Mouse (Mus musculus) midbrain, embryonic 14.5 days (tissue): ENCODE data around the gene Zic3. TPM values are rescaled to one million over a fixed set of nuclear protein-coding genes. Genes with fewer than 3 reads are reported as not detected.
A peak's percentile ranks its signal among the peaks of the same experiment; 100 is the strongest.

ENCODE experiments used
- ATAC-seq: fragments of 200-750 bp; cut with Nextera tagmentation; 2 replicates; pipeline ENCODE4 v1.8.0; 2017; ENCODE audit warnings: moderate number of reproducible peaks, moderate library complexity; ENCODE audit not compliant: low FRiP score, low TSS enrichment
- DNase-seq: peaks from one replicate; pipeline ENCODE4 v3.0.0-alpha.2; 2015
- H3K27ac ChIP-seq: fragments of 300-500 bp; sonication (generic); replicated peaks from 2 replicates; pipeline ENCODE4 v1.5.1; 2014; ENCODE audit warnings: mild to moderate bottlenecking, low read depth, low read length, moderate library complexity
- H3K27me3 ChIP-seq: fragments of 300-500 bp; sonication (generic); 2 replicates; pipeline ENCODE4 v1.6.1; 2014; ENCODE audit warnings: low read length, control low read depth, mixed read lengths; ENCODE audit not compliant: control insufficient read depth, insufficient read depth
- H3K36me3 ChIP-seq: fragments of 300-500 bp; sonication (generic); 2 replicates; pipeline ENCODE4 v1.6.1; 2014; ENCODE audit warnings: low read length, control low read depth; ENCODE audit not compliant: control insufficient read depth, insufficient read depth
- H3K4me1 ChIP-seq: fragments of 300-500 bp; sonication (generic); 2 replicates; pipeline ENCODE4 v1.6.1; 2014; ENCODE audit warnings: mild to moderate bottlenecking, antibody characterized with exemption, low read length, control low read depth; ENCODE audit not compliant: control insufficient read depth, insufficient read depth
- H3K4me2 ChIP-seq: fragments of 300-500 bp; sonication (generic); 2 replicates; pipeline ENCODE4 v1.6.1; 2014; ENCODE audit warnings: mild to moderate bottlenecking, low read length, moderate library complexity
- H3K4me3 ChIP-seq: fragments of 300-500 bp; sonication (generic); replicated peaks from 2 replicates; pipeline ENCODE4 v1.5.1; 2014; ENCODE audit warnings: low read depth, low read length
- H3K9ac ChIP-seq: fragments of 300-500 bp; sonication (generic); replicated peaks from 2 replicates; pipeline ENCODE4 v1.6.1; 2014; ENCODE audit warnings: mild to moderate bottlenecking, low read length, moderate library complexity
- H3K9me3 ChIP-seq: fragments of 300-500 bp; sonication (generic); 2 replicates; pipeline ENCODE4 v1.6.1; 2016; ENCODE audit warnings: low read length, control low read depth, mixed read lengths; ENCODE audit not compliant: control insufficient read depth
- WGBS: fragments of 180-500 bp; shearing (Covaris S2); extraction: QIAGEN DNeasy Blood & Tissue Kit; methylation state at CpG from one replicate; pipeline ENCODE4 v1.1.7; 2014; 5-methylcytosine and 5-hydroxymethylcytosine counted together
- polyA plus RNA-seq: library from polyadenylated mRNA; unstranded; fragments of >200 nt; fragmentation: Nextera tagmentation; extraction: Ambion mirVana; gene quantifications from 2 replicates; pipeline ENCODE4 v1.2.1, GENCODE M21; 2014

Zic3 gene
- polyA plus RNA-seq, 1 experiment from 2014 or later = 26.9 TPM

GRCm38 (mm10) chrX:58019257-58019953, 3.1 kb upstream of the Zic3 start:
- H3K27ac ChIP-seq = peak overlapping the region; percentile 78
- no peaks in the 10 kb centered on the region for H3K9me3 ChIP-seq

GRCm38 (mm10) chrX:58027631-58028030, 5.1 kb downstream of the Zic3 start:
- WGBS = 21% methylated on average over 9 of the region's 9 CpGs
- Histone ChIP-seq H3K4me1 (no peaks in the 10 kb centered on the region), H3K9ac (no peak overlapping the region; the same call in 1 of the 2 replicates), H3K4me3 (peak overlapping the region; percentile 10; the same call in 1 of the 2 replicates), H3K9me3 (no peaks in the 10 kb centered on the region), H3K36me3 (no peaks in the 10 kb centered on the region), H3K4me2 (peak overlapping the region; percentile 58), H3K27ac (0 out of 2 replicates have a peak overlapping the region, but pooled peaks have one; percentile 26), H3K27me3 (0 out of 2 replicates have a peak, but pooled peaks cover 3% of the 10 kb centered on the region)
- DNase-seq = no peak
- no peak for ATAC-seq

More at GRCm38 (mm10) chrX:58019257-58019953, 3.1 kb upstream of the Zic3 start:
- Histone ChIP-seq H3K4me1 (no peaks in the 10 kb centered on the region), H3K9ac (no peak overlapping the region), H3K4me2 (peak overlapping the region; percentile 48), H3K4me3 (peak overlapping the region; percentile 20), H3K36me3 (no peaks in the 10 kb centered on the region), H3K27me3 (peaks cover 20% of the 10 kb centered on the region; the same call in 1 of the 2 replicates)
- DNase-seq = peak; percentile 74
- peak; percentile 80 for ATAC-seq
- WGBS = 19% methylated on average over 32 of the region's 33 CpGs

- Histone ChIP-seq H3K4me1 (no peaks in the 10 kb centered on the region), H3K36me3 (no peaks in the 10 kb centered on the region), H3K4me3 (peak overlapping the region; percentile 10; the same call in 1 of the 2 replicates), H3K27me3 (0 out of 2 replicates have a peak, but pooled peaks cover 3% of the 10 kb centered on the region), H3K9ac (no peak overlapping the region; the same call in 1 of the 2 replicates), H3K27ac (0 out of 2 replicates have a peak overlapping the region, but pooled peaks have one; percentile 26), H3K4me2 (peak overlapping the region; percentile 58), H3K9me3 (no peaks in the 10 kb centered on the region)
- DNase-seq = no peak
- WGBS = 18% methylated on average over 16 of the region's 16 CpGs
- ATAC-seq = no peak
These were observed 5.6 kb downstream of the Zic3 start for GRCm38 (mm10) chrX:58028082-58028481.

DNA sequence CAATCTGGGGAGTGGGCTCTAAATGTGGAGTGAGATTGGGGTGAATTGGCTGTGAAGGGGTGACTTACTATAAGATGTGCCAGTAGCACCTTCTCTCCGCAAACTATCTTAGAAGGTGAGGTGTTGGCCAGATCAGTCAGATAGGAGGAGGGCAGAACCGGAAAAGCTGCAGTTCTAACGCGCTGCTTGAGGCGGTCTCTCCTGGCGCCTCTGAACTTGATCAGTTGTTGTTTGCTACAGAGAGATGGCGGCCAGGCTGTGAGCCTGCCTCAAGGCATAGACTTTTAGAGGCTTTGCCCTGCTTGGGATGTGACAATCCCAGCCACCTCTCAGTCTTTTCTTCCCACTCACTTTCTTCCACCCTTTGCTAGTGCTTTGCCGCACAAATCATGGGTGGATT, 6.4 kb downstream of the Zic3 start:
- no peaks in the 10 kb centered on the region for H3K9me3 ChIP-seq
- no peak for DNase-seq
- H3K9ac ChIP-seq = no peak overlapping the region
- peak overlapping the region; percentile 45; the same call in 1 of the 2 replicates for H3K4me3 ChIP-seq
- no peaks in the 10 kb centered on the region for H3K36me3 ChIP-seq
- H3K4me2 ChIP-seq = peak overlapping the region; percentile 58
- no peak for ATAC-seq
- H3K4me1 ChIP-seq = no peaks in the 10 kb centered on the region
- WGBS = 30% methylated on average over 8 of the region's 8 CpGs
- no peak overlapping the region for H3K27ac ChIP-seq
- H3K27me3 ChIP-seq = 0 out of 2 replicates have a peak, but pooled peaks cover 3% of the 10 kb centered on the region

GRCm38 (mm10) chrX:58030100-58030834, 7.8 kb downstream of the Zic3 start:
- Histone ChIP-seq H3K9ac (peak overlapping the region; percentile 62), H3K9me3 (no peaks in the 10 kb centered on the region), H3K27me3 (0 out of 2 replicates have a peak, but pooled peaks cover 3% of the 10 kb centered on the region), H3K4me2 (peak overlapping the region; percentile 58), H3K4me1 (no peaks in the 10 kb centered on the region), H3K4me3 (peak overlapping the region; percentile 45), H3K27ac (peak overlapping the region; percentile 80), H3K36me3 (no peaks in the 10 kb centered on the region)
- DNase-seq (peak; percentile 89), ATAC-seq (peak; percentile 95)
- 20% methylated on average over 48 of the region's 48 CpGs for WGBS

GRCm38 (mm10) chrX:58030835-58031670, 8.6 kb downstream of the Zic3 start:
- Histone ChIP-seq H3K27me3 (0 out of 2 replicates have a peak, but pooled peaks cover 3% of the 10 kb centered on the region), H3K9me3 (no peaks in the 10 kb centered on the region), H3K36me3 (no peaks in the 10 kb centered on the region), H3K27ac (peak overlapping the region; percentile 79), H3K4me2 (peak overlapping the region; percentile 58), H3K4me1 (no peaks in the 10 kb centered on the region), H3K4me3 (peak overlapping the region; percentile 45), H3K9ac (peak overlapping the region; percentile 62)
- WGBS = 28% methylated on average over 56 of the region's 56 CpGs
- no peak for DNase-seq
- ATAC-seq = peak; percentile 46

DNA sequence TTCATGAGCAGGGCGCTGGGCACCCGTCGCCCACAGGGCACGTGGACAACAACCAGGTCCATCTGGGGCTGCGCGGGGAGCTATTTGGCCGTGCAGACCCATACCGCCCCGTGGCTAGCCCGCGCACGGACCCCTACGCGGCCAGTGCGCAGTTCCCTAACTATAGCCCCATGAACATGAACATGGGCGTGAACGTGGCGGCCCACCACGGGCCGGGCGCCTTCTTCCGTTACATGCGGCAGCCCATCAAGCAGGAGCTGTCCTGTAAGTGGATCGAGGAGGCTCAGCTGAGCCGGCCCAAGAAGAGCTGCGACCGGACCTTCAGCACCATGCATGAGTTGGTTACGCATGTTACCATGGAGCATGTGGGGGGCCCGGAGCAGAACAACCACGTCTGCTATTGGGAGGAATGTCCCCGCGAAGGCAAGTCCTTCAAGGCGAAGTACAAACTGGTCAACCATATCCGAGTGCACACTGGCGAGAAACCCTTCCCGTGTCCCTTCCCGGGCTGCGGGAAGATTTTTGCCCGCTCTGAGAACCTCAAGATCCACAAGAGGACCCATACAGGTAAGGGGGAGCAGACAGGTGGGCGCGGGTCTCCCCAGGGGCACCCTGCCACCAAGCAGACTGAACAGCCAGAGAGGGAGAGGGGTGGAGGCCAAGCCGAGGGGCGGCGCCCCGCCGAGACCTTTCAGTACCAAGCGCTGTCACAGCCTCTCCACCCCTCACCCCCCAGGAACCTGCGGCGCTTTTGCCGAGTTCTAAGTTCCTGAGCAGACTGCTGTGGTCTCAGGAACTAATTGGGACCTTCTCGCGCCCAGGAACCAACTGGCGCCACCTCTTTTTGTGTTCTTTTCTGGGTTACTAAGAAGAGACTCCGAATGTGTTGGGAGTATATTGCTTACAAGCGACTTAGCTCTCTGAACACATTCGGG, 9.4 kb downstream of the Zic3 start:
- no peaks in the 10 kb centered on the region for H3K4me1 ChIP-seq
- WGBS = 26% methylated on average over 56 of the region's 56 CpGs
- peak overlapping the region; percentile 58 for H3K4me2 ChIP-seq
- 0 out of 2 replicates have a peak, but pooled peaks cover 3% of the 10 kb centered on the region for H3K27me3 ChIP-seq
- ATAC-seq (no peak), DNase-seq (no peak)
- peak overlapping the region; percentile 79 for H3K27ac ChIP-seq
- H3K9ac ChIP-seq = peak overlapping the region; percentile 62
- H3K9me3 ChIP-seq = no peaks in the 10 kb centered on the region
- H3K4me3 ChIP-seq = peak overlapping the region; percentile 45
- no peaks in the 10 kb centered on the region for H3K36me3 ChIP-seq
